Mouse (Mus musculus) brain, embryonic 14.5 days (tissue): ENCODE data around the gene Teddm1a. TPM values are rescaled to one million over a fixed set of nuclear protein-coding genes. Genes with fewer than 3 reads are reported as not detected.

Experiments
- DNase-seq: peaks from one replicate; pipeline ENCODE4 v3.0.0-alpha.2; 2011; ENCODE audit warnings: low read depth
- CTCF ChIP-seq: fragments of 200-500 bp; IDR thresholded peaks from 2 replicates; pipeline ENCODE4 v1.5.1; 2012; ENCODE audit warnings: inconsistent platforms, mild to moderate bottlenecking, moderate library complexity, borderline replicate concordance; ENCODE audit not compliant: insufficient read depth, insufficient read length; ENCODE audit errors: extremely low read depth
- POLR2A ChIP-seq: fragments of 200-500 bp; IDR thresholded peaks from 2 replicates; pipeline ENCODE4 v1.6.1; 2012; ENCODE audit warnings: mild to moderate bottlenecking, inconsistent platforms, borderline replicate concordance; ENCODE audit not compliant: poor library complexity, insufficient read depth, insufficient read length, severe bottlenecking; ENCODE audit errors: extremely low read depth
- polyA plus RNA-seq: library from polyadenylated mRNA; depleted of rRNA; stranded (reverse); fragments of >200 nt; gene quantifications from 2 replicates; pipeline ENCODE4 v1.2.3, GENCODE M21; 2012; rRNA removed

The Teddm1a gene
- polyA plus RNA-seq, 1 experiment, result not detected

DNA sequence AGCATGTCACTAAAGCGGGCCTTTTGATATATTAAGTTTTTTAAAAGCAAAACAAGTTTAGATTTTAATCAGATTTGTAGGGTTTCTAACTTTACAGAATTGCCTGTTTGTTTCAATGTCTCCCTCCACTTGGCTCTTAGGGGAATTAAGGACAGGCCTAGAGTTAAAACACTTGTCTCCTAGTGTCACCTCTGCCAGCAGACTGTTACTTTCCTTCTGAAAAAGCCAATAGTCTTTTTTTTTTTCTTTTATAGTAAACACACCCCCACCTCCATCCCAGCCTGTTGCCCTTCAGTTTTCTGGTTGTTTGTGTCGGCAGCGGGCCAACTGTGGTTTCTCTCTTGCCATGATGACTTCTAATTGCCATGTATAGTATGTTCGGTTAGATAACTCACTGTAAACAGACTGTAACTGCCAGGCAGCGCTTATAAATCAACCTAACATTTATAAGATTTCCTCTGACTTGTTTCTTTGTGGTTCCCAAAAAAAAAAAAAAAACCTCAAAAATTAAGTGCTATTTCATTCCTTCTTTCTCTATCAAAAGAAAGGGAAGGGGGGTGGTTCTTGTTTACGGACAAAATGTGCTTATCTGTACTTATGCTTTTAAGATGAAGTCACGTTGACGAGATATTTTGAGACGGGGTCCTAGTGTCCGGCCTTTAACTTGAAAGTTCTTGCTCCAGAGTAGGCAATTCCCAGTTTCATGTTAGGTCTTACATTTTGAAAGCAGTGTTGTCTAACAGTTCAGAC, 17.8 kb downstream of the Teddm1a start:
- no peak for DNase-seq
- no peak for TF ChIP-seq CTCF
- TF ChIP-seq POLR2A, result no peak

DNA sequence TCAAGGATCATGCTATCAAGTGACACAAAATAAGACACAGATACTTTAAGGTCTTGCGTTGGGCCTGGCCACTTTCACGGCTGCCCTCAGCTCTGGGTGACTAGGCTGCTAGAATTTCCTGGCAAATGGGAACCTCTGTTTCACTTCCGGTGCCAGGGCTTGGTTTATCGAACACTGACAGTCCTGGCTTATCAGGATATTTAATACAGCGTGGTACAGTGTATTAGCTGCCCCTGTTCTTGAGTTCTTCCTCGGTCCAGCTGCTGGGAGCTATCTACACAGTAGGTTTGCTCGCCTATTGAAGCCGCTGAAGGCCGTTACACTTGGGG, 18.4 kb downstream of the Teddm1a start:
- DNase-seq, result no peak
- TF ChIP-seq POLR2A, result no peak
- TF ChIP-seq CTCF, result no peak

DNA sequence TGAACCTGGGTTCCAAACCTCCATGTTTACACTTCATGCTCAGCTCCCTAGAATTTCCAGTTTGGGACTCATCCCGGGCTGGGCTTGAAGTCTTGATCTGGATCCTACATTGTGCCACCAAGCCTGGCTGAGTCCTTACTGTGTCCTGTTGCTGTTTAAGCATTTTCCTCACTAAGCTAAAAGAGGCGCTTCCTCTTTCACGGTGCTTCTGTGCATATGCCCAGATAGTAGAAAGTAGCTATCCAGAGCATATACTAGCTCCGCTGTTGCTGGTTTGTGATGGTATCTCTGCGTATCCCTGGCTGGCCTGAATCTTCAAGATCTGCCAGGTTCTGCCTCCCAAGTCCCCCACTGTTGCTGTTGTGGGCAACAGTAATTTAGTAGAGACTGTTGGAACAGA, 18.9 kb downstream of the Teddm1a start:
- no peak for TF ChIP-seq POLR2A
- no peak for TF ChIP-seq CTCF
- no peak for DNase-seq

DNA sequence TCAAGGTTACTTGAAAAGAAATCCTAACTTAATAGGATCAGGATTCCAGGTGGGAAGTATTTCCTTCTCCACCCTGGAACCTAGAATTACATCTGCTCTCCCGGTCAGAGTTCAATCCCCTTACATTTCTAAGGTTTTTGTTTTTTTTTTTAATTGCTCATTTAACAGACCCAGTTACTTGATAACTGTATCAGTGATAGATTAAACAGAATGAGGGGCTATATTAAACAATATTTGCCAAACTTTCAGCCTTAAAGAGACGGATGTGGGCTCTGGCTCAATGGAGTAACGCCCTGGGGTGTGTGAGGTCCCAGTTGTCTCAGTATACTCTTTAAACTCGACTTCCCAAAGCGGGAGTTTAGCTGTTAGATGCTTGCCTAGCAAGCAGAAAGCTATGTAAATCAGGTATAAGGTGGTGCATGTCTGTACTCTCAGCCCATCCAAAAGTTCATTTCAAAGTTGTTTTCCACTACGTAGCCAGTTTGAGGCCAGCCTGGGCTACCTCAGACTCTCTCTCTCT, 19.8 kb downstream of the Teddm1a start:
- TF ChIP-seq CTCF (no peak), POLR2A (no peak)
- DNase-seq, result no peak

DNA sequence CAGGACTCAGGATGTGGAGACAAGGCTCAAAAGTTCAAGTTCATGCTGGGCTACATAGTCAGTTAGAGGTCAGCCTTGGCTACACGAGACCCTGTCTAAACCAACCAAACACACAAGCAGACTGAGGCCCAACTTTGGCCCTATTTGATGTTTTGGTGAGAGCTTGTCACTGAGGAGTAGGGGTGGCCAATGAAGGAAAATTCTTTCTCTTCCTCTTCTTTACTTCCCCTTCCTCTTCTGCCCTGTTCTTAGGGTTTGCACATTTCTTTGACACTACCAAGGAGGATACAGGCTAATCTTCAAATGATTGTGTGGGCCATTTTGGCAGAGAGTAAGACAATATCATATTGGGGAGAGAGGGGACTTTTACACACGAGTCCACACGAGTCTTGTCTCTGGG, 22.3 kb downstream of the Teddm1a start:
- TF ChIP-seq CTCF (no peak), POLR2A (no peak)
- no peak for DNase-seq

DNA sequence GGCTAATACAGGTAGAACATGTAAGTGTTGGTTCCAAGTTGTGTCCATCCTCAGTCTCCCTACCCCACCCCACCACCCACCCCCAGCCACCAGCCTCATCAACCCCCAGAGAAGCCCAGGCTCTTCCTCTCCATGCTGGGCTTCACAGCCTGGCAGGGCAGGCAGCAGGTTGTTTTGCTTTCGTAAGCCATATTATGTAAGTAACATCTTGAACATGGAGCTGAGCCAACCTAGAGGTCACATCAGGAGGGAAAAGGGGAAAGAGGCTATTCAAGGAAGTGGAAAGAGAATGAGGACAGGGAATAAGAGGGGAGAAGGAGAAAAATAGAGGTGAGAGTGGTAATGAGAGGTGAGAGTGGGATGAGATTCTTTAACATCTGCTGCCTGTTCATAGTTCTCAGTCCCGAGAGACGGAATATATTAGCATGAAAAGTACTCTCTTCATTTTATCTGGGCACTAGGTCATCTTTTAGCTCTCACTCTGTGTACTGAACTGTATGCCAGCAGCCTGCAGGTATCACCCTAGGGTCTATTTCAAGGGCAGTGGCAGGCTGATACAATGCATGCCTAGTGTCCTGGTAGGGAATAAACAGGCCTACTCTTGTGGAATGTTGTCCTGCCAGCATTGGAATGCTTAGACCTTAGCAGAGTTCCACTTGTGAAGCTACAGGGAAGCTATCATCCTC, 27.1 kb downstream of the Teddm1a start:
- no peak for TF ChIP-seq CTCF
- TF ChIP-seq POLR2A, result no peak
- peak; percentile 12 for DNase-seq

DNA sequence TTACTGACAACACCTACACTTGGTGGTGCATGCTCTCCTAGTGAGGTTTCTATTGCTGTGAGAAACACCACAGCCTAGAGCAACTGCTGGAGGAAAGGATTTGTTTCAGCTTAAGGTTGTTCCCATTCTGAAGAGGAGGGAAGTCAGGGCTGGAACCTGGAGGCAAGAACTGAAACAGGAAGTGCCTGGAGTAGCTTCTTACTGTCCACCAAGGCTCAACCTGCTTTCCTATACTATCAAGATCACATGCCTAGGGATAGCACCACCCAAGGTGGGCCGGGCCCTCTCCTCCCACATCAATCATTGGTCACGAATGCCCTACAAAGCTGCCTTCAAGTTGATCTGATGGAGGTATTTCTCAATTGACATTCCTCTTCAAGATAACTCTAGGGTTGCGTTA, 30.1 kb downstream of the Teddm1a start:
- no peak for DNase-seq
- TF ChIP-seq POLR2A, result no peak
- TF ChIP-seq CTCF, result no peak

DNA sequence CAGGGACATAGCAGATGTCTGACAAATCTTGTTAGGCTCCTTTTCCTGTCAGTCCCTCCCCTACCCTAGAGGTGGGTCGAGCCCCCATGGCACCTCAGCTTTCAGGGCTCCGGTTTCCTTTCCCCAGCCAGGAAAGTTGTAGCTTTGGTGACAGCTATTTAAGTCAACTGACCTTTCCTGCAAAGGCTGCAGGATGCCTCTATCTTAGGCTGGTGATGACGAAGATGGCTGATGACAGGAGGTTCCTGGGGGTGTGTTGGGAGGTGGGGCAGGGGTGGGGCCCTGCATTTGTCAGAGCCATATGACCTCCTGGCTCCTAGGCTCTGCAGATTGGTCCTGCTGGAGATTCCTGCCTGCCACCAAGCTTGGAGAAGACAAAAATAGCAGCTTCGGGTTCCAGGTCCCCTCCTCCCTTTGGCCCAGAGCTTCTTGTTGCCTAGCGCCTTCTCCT, 31.1 kb downstream of the Teddm1a start:
- no peak for TF ChIP-seq CTCF
- no peak for TF ChIP-seq POLR2A
- DNase-seq, result no peak

DNA sequence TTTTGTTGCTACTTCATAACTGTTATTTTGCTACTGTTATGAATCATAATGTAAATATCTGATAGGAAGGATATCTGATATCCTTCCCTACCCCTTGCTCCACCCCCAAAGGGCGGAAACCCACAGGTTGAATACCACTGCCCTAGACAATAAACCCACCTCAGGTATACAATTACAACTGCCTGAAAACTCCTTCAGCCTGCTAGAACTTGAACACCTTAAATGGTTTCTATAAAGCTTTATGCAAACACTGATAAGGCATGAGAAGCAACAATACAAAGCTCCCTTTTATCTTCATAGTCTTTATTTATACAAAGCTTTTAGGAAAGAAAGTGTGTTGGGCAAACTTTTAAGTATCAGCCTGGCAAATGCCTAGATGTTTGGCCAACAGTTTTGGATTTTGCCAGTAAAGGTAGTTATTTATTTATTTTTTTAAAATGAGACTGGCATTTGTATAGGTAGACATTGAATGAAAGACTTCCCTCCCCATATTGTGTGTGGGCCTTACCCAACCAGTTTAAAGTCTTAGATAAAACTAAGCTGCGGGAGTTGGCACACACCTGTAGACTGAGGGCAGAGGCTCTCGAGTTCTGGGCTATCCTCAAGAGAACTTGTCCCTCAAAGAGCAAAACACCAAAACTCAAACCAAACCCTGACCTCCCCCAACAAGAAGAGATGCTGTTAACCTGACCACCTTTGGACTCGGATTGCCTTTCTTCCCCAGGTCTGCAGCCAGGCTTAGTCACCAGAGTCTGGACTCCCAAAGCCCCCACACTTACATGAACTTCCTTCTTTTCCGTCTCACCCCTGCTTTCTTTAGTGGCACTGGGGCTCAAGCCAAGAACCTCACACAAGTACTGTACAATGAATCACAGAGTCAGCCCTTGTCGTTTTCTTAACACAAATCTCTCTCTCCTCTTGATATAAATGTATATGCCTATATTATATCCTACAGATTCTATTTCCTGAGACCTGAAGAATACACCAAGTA, 33.1 kb downstream of the Teddm1a start:
- no peak for TF ChIP-seq POLR2A
- no peak for TF ChIP-seq CTCF
- DNase-seq, result no peak

DNA sequence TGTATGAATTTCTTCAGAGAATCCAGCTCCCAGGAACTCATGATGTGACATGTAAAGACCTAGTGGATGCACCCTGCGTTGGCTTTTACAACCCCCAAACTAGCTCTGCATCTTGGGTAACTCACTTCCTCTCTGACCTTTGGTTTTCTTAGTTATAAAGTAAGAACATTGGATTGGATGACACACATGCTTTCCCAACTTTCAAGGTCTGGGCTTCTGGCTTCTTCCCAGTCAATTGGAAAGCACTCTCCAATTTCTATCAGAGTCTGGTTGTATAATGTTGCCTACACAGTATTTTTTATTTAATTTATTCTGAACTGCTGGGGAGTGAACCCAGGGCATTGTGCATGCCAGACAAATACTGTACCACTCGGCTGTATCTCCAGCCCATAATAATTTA, 38.9 kb downstream of the Teddm1a start:
- no peak for DNase-seq
- TF ChIP-seq CTCF, result no peak
- no peak for TF ChIP-seq POLR2A

DNA sequence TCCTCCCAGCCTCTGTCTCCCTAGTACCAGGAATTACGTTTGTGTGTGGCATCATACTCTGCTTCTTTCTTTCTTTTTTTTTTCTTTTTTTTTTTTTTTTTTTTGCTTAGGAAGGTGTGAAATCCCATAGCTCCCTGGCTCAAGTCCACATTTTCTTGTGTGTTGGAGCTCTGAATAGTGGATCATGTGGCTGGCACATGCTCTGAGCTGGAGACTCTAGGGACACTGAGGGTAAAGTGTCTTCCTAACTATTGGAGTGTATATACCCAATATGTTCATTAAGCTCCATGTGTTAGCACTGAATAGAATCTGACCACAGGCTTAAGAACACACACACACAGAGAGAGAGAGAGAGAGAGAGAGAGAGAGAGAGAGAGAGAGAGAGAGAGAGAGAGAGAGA, 42.2 kb downstream of the Teddm1a start:
- TF ChIP-seq POLR2A, result no peak
- TF ChIP-seq CTCF, result no peak
- peak; percentile 22 for DNase-seq

DNA sequence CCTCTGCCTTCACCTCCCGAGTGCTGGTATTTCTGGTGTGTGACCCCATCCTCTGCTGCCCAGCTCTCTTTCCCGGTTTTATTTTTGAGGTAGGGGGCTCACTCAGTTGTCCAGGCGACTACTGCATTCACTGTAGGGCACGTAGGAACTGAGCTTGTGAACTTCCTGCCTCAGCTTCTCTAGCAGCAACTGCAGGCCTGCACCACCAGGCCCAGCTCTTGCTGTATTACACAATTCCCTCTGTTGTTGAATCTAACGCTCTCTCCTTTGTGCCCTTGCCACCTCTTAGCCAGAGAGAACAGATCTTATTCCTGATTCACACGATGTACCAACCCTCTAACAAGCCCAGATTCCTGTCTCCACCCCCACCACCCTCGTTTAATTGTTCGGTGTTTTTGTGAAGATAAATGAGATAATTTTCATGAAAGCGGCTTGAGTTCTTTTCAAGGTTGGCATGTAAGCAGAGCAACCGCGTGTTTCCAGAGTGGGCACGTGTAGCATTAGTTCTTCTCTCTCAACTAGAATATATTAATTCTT, 44.4 kb downstream of the Teddm1a start:
- DNase-seq, result peak; percentile 41
- no peak for TF ChIP-seq POLR2A
- TF ChIP-seq CTCF, result no peak

DNA sequence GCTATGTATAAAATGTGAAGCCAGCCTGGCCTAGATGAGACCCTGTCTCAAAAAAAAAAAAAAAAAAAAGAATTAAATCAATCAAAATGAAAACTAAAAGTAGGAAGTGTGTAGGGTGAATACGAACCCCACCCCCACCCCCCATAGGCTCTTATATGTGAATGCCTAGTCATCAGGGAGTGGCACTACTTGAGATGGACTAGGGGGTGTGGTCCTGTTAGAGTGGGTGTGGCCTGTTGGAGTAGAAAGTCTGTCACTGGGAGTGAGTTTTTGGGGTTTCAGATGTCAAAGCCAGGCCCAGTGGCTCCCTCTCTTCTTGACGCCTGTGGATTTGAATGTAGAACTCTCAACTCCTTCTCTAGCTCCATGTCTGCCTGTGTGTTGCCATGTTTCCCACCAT, 45.5 kb downstream of the Teddm1a start:
- TF ChIP-seq POLR2A, result no peak
- TF ChIP-seq CTCF, result no peak
- DNase-seq, result no peak

DNA sequence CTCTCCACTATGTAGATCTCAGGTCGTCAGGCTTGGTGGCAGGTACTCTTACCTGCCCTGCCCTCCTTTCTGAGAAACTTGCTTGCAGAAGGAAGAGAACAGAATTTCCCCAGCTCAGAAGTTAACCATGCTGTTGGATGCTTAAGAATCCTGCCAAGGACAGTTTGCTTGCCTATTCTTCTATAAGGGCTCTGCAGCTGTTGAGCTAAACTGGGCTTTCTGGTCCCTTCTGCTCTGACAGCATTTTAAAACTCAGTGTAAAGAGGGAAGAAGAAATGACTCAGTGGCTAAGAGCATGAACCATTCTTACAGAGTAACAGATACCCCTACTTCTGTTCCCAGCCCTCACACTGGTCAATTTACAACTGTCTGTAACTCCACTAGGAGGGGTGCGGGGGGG, 49.4 kb downstream of the Teddm1a start:
- no peak for DNase-seq
- TF ChIP-seq CTCF, result no peak
- TF ChIP-seq POLR2A, result no peak

Other genes with a start within 250 kb of the Teddm1a start
- 31.1 and 46.2 TPM in 2 replicates for gene Rgs8, start 238.7 kb upstream of the Teddm1a start, polyA plus RNA-seq
- 22.8 and 35.5 TPM in 2 replicates for gene Rgs16, start 151.4 kb upstream of the Teddm1a start, polyA plus RNA-seq
- gene Rnasel, start 142.3 kb upstream of the Teddm1a start, polyA plus RNA-seq, result 59.5 and 78.4 TPM in 2 replicates
- gene Rgsl1, start 47.6 kb upstream of the Teddm1a start, polyA plus RNA-seq, result 0.24 and 0.44 TPM in 2 replicates
- gene Teddm1b, start 17.4 kb upstream of the Teddm1a start, polyA plus RNA-seq, result not detected in 2 replicates
- gene Glul, start 8.2 kb downstream of the Teddm1a start, polyA plus RNA-seq, result 151 and 226 TPM in 2 replicates
- 0.90 and 1.2 TPM in 2 replicates for gene Teddm2, start 8.5 kb downstream of the Teddm1a start, polyA plus RNA-seq